Mouse (Mus musculus) heart, postnatal 10 days (tissue): ENCODE measurements around the gene Ercc1. TPM values are rescaled to one million over a fixed set of nuclear protein-coding genes. Genes with fewer than 3 reads are reported as not detected.
A peak's percentile ranks its signal among the peaks of the same experiment; 100 is the strongest.

ENCODE experiments used
- DNase-seq, 2 experiments: peaks; one replicate each; pipeline ENCODE4 v3.0.0; 2021
- intact Hi-C: fragments of 180-260 bp; cut with DNase I; formaldehyde crosslinking; loops from one replicate; pipeline ENCODE4 v1.15.1; 2025
- total RNA-seq, 2 experiments: library from RNA; stranded (reverse); gene quantifications; 2 replicates each; pipeline ENCODE4 v1.2.3; 2021

Ercc1 gene
- total RNA-seq, 2 experiments from 2014 or later, result 40.1 to 43.2 TPM

DNA sequence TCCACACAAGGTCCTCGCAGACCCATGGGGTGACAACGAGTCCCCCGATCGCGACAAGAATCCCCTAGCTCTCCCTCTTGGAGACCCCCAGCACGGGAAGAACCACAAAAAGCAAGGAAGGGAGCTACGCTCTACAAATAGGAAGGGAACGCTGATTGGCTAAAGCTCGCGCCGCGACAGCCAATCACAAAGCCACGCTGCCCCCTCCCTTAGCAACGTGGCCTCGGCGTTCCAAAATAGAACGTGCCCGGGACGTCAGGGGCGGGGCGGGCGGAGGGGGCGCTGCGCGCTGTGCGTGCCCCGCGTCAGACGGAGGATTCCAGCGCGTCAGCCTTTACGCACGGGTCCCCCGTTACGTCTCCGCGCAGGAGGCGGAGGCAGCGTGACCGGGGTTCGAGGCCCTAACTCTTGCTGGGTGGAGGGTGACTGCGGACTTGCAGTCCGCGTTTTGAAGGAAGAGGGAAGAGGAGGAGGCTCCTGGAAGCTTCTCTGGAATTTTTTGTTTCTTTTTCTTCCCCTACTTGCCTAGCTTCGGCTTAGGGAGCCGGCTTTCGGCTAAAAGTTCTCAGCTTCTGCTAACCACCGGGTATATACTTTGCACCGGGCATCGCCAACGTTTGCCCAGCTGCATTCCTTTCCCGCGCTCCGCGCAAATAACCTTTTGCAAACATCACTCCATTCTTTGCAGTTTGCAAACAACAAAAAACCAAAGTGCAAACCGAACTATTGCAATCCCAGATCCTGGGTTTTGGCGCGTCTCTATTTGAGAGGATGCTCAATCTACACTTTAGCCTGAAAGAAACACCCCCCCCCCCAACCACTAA, 35.9 kb upstream of the Ercc1 start:
- DNase-seq, result peak; percentile 97
- intact Hi-C loops, result no loop called here

GRCm38 (mm10) chr7:19309278-19309883, 35.2 kb upstream of the Ercc1 start:
- intact Hi-C loops, result no loop called here
- peak in 1 of 2 experiments; percentile 37 for DNase-seq

- intact Hi-C loops, result no loop called here
- DNase-seq, result peak; percentile 97
Observed at GRCm38 (mm10) chr7:19309884-19310641, 34.5 kb upstream of the Ercc1 start, which contains the start of gene Fosb. TSS of gene Fosb (minus strand) at chr7:19310051.

DNA sequence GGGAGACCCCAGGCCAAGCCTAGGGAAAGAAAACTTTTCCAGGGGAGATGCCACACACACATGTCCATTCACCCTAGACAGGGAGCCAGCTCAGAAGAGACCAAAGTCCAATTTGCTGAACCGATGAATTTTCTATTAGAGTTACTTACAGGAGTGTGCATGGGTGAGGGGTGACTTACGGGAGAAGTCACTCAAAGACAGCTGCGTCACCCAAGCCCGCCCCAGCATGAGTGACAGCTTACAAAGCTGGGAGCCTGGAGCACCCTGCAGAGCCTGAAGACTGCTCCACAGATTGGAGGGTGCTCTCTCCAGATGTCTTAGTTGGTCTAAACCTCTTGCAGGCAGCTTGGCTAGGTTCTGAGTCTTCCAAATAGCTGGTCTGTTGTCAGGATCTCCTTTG, 32.6 kb upstream of the Ercc1 start:
- intact Hi-C loops, result no loop called here
- DNase-seq, result no peak

DNA sequence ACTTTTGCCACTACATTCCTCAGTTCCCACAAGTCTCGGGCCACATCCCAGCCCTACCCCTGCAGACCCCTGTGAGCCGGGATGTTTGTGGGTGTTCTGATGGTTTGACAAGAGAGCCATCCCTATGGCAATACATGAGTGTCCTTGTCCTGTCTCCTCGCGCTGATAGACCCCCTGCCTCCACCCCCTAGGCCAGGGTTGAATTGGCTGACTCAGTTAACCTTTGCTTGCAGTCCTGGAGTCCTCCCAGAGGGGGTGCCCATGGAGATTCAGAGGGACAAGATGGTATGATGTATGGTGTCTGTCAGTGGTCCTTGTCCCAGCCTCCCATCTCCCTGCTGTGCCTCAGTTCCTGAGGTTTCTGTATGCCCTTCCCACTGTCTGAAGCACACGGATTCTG, 30.5 kb upstream of the Ercc1 start:
- intact Hi-C loops, result no loop called here
- no peak for DNase-seq

DNA sequence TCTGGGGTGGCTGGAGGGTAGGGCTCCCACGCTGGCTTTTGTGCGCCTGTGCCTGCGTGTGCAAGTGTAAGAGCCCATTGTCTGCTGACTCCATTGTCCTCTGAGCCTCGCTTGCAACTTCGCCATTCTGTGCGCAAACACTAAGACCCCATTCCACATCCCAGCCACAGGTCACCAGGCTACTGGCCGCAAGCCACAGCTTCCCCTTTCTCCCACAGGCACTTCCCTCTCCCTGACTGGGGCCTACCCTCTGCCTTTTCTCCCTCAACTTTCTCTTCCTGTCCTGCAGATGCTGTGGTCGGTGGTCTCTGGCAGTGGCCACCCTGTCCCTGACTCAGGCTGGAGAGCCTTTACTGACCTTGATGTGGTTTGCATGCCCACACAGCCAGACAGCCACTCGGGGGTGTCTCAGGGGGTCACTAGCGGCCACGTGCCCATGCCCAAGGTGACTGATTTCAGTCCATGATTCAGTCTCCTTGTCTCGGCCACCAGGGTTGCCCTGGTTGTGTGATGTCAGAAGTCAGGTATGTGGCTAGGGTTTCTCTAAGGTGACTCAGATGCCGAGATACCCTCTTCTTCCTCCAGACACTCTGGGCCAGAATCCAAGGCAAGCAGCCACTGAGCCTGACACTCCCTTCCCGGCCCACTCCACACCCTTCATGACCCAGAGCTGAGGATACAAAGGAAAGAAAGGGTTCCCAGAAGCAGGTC, 28.0 kb upstream of the Ercc1 start:
- intact Hi-C loops, result no loop called here
- peak; percentile 52 for DNase-seq

DNA sequence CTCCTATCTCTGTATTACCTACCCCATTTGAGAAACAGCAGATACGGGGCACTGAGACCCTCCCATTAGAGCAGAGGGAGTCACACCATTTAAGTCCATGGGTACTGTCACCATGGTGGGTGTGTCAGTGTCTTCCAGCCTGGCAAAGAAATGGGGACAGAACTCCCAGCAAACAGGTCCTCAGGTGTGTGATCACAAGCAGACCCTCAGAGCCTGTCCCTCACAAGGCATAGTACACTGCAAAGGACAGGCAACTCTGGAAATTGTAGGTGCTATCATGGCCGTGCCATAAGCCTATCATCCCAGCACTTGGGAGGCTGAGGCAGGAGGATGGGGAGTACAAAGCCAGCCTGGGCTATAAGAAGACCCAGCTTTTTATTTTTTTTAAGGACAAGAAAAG, 26.4 kb upstream of the Ercc1 start:
- no peak for DNase-seq
- intact Hi-C loops, result no loop called here

GRCm38 (mm10) chr7:19318676-19319075, 25.9 kb upstream of the Ercc1 start:
- intact Hi-C loops, result no loop called here

DNA sequence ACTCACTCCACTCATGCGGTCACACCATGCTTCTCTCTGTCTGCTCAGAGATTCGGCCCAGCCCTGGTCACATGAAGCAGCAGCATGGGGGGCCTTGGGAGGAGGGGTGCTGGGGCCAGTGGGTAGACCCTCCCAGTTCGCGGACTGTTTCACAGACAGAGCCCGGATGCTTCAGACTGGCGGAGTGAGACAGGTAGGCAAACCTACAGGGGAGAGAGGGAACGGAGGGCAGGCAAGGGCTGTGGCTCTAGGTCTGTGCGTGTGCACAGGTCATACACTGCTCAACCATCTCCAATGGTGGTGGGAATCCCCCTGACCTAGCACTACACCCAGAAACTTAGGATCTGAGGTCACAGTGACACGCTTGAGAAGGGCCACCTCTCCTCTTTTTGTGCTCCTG, 25.1 kb upstream of the Ercc1 start:
- intact Hi-C loops, result no loop called here
- peak in 1 of 2 experiments; percentile 54 for DNase-seq

More at GRCm38 (mm10) chr7:19318676-19319075, 25.9 kb upstream of the Ercc1 start:
- no peak for DNase-seq

DNA sequence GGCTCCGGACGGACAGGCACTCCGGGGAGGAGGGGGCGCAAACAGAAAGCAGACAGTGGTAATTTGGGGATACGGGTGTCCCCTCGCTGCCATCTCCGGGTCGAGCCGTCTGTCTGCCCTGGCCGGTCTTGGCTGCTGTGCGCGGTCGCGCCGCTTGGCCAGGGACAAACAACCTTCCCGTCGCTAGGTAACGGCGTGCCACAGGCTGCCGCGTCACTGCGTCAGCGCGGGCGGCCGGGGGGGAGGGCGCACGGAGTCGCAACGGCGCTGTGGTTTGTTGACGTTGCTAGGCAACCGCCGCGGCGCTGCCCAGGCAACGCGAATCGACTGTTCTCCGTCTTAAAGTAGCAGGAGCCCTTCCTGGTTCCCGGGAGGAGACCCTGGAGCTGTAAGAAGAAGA, 24.7 kb upstream of the Ercc1 start:
- DNase-seq, result peak; percentile 97 to 98
- intact Hi-C loops, result no loop called here

DNA sequence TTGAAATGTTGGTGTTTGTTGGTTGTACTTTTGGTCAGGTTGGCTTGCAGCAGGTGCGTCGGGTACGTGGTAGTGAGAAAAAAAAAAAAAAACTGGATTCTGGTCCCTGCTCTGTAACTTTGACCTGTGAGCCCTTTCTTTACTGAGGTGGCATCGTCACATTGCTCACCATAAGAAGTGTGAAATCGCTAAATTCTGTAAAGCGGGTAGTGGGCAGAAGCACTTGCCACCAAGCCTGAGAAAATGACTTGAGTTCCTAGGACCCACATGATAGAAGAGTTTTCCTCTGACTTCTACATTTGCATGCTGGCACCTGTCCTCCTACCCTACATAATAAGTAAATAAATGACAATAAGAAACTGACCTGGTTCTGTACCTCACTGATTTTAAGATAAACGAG, 23.9 kb upstream of the Ercc1 start:
- intact Hi-C loops, result no loop called here

DNA sequence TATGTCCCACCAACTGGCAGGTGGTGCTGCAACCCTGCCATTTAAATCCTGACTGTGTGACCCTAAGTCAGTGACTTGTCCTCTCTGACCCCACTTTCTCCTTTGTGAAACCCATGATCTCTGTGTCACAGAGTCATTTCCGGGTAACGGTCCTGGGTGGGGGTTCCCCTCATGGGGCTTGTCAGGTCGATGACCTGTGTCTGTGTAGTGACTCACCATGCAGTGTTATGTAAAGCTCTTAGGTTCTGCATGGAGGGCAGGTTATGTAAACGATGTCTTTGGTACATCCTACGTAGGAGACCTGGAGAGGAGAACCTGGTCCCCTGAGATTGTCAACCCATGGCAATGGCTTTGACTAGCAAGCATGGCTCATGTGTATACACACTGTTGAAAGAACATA, 23.1 kb upstream of the Ercc1 start:
- intact Hi-C loops, result no loop called here

More for the DNA sequence above, 23.9 kb upstream of the Ercc1 start:
- no peak for DNase-seq

DNA sequence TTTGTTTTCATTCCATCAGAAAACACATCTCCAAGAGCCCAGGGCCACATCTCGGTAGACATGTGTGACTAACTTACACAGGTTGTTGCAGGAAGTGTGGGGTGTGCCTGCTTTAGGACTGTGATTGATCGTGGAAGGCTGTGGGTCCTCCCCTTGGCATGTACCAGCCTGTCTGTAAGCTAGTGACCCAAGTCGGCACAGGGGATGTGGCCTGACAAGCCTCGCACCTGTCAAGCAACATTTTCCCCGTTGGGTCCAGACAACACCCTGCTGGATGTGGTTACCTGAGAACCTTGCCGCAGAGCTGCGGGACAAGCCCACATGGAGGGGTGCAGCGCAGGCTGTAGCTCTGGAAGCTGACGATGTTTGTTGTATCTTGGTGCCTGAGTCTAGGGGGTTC, 22.1 kb upstream of the Ercc1 start:
- no peak for DNase-seq
- intact Hi-C loops, result no loop called here

More for the DNA sequence above, 23.1 kb upstream of the Ercc1 start:
- no peak for DNase-seq

GRCm38 (mm10) chr7:19324221-19324620, 20.4 kb upstream of the Ercc1 start:
- DNase-seq, result no peak
- intact Hi-C loops, result no loop called here

DNA sequence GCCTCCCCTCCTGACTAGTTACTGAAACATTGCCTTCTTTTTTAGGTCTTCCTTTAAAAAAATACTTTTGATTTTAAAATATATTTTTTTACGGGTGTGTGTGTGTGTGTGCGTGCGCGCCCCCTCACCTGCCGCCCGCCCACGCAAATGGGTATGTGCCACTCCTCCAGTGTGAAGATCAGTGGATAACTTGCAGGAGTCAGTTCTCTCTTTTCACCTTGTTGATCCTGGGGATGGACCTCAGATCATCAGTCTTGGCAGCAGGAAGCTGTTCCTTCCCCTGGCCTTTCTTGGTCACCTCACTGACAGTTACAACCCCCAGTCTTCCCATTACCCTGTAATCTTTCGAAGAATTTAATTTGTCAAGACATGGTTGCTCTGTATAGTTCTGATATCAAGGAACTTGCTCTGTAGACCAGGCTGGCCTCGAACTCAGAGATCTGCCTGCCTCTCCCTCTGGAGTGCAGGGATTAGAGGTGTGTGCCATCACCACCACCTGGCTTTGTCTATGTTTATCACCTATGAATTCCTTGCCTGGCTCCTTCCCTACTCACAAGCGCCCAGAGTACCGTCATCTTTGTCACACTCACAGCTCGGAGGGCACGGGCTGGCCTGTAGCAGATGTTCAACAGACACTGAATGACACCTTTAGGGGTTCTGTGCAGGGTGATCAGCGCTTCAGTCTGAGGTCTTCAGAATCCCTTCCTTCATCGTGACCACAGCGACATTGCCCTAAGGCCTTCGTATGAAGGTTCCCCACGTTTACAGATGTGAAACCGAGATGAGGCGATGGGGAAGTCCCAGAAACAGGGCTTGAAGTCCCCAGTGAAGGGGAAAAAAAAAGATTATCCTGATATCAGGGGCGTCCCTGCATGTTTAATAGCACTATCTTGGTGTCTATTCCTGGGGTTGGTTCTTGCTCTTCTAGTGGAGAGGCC, 19.0 kb upstream of the Ercc1 start:
- intact Hi-C loops, result no loop called here

DNA sequence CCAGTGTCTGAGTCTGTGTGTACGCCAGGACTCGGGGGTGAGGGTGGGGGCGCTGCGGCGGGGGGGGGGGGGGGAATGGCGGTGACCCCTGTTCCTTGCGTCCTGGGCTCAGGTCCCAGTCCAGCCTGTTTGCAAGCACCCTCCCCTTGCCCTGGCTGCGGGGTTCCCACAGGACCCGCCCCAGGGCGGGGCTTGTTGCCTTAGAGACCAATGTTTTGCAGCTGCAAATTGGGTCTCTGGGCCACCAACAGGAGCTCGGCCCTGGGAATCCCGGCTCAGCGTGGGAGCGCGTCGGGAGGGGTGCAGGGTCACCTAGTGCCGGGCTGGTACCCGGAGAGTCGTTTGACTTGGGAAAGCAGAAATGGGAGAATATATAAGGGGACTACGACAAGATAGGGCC, 18.2 kb upstream of the Ercc1 start:
- intact Hi-C loops, result no loop called here
- DNase-seq, result peak; percentile 96

More for the DNA sequence above, 19.0 kb upstream of the Ercc1 start:
- no peak for DNase-seq

DNA sequence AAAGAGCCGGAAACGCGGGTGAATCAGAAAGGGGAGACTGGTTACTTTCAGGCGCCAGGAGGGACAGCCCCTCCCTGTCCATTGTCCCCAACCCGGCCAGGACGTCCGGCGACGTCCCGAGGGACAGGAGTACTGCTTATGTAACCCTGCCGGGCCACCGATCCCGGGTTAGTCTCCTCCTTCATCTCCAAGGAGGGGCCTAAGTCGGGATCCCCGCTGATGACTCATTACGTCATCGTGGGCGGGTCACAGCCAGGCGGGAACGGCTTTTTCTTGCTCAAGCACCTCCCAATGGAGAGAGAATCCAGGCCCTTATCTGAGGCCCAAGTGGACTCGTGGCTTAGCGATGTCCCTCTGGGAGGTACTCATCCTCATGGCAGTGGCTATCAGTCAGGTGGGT, 17.4 kb upstream of the Ercc1 start:
- peak; percentile 95 to 96 for DNase-seq
- intact Hi-C loops, result no loop called here

- intact Hi-C loops, result loop anchor here (2.0 kb wide), 1 partner anchor 15 kb away; no protein-coding TSS in a partner anchor
- no peak for DNase-seq
Observed at GRCm38 (mm10) chr7:19327782-19328181, 16.8 kb upstream of the Ercc1 start.

GRCm38 (mm10) chr7:19328425-19328824, 16.2 kb upstream of the Ercc1 start:
- DNase-seq, result no peak
- intact Hi-C loops, result loop anchor here (2.0 kb wide), 1 partner anchor 14 kb away; no protein-coding TSS in a partner anchor

- DNase-seq, result no peak
- intact Hi-C loops, result no loop called here
Observed at GRCm38 (mm10) chr7:19331910-19332309, 12.7 kb upstream of the Ercc1 start.
